Mouse (Mus musculus) ES-E14 (cell line): ENCODE data around the gene Mthfd2l.

ENCODE experiments used
- CHD2 ChIP-seq: IDR thresholded peaks from 2 replicates; pipeline ENCODE4 v1.6.1; 2014; ENCODE audit warnings: mild to moderate bottlenecking, low read depth, low read length, inconsistent platforms
- MAFK ChIP-seq: IDR thresholded peaks from 2 replicates; pipeline ENCODE4 v1.6.1; 2014; ENCODE audit warnings: mild to moderate bottlenecking, low read depth, low read length, inconsistent platforms; ENCODE audit not compliant: insufficient read depth
- ZNF384 ChIP-seq: IDR thresholded peaks from 2 replicates; pipeline ENCODE4 v1.6.1; 2012; ENCODE audit warnings: low read depth, low read length, inconsistent platforms

- no peak for TF ChIP-seq CHD2
- TF ChIP-seq MAFK, result no peak
- no peak for TF ChIP-seq ZNF384
These were observed 18.6 kb downstream of the Mthfd2l start for GRCm38 (mm10) chr5:90949499-90949898.
